Mouse (Mus musculus) limb, embryonic 14.5 days (tissue): ENCODE measurements at regions not wholly inside any gene's neighbourhood (a gene's known extent, or its start where the extent isn't known, plus 50 kb on each side); places are given as distances from the start of the nearest gene placed in this dataset.

ENCODE experiments used
- ATAC-seq: fragments of 200-750 bp; cut with Nextera tagmentation; 2 replicates; pipeline ENCODE4 v1.8.0; 2017; ENCODE audit warnings: low read depth, moderate number of reproducible peaks, moderate TSS enrichment; ENCODE audit not compliant: low FRiP score
- DNase-seq: peaks from one replicate; pipeline ENCODE4 v3.0.0-alpha.2; 2015; ENCODE audit warnings: low spot score
- H3K27ac ChIP-seq: fragments of 300-500 bp; sonication (generic); replicated peaks from 2 replicates; pipeline ENCODE4 v1.5.1; 2014; ENCODE audit warnings: low read depth, mild to moderate bottlenecking, low read length, moderate library complexity, mixed read lengths
- H3K27me3 ChIP-seq: fragments of 300-500 bp; sonication (generic); 2 replicates; pipeline ENCODE4 v1.6.1; 2014; ENCODE audit warnings: low read length, mixed read lengths; ENCODE audit not compliant: control insufficient read depth, insufficient read depth
- H3K36me3 ChIP-seq: fragments of 300-500 bp; sonication (generic); 2 replicates; pipeline ENCODE4 v1.6.1; 2014; ENCODE audit warnings: mild to moderate bottlenecking, low read length, moderate library complexity, mixed read lengths; ENCODE audit not compliant: control insufficient read depth, insufficient read depth
- H3K4me1 ChIP-seq: fragments of 300-500 bp; sonication (generic); 2 replicates; pipeline ENCODE4 v1.6.1; 2014; ENCODE audit warnings: antibody characterized with exemption, low read length, mixed read lengths; ENCODE audit not compliant: control insufficient read depth, insufficient read depth
- H3K4me2 ChIP-seq: fragments of 300-500 bp; sonication (generic); replicated peaks from 2 replicates; pipeline ENCODE4 v1.6.1; 2014; ENCODE audit warnings: low read depth, mild to moderate bottlenecking, low read length, moderate library complexity; ENCODE audit not compliant: severe bottlenecking
- H3K4me3 ChIP-seq: fragments of 300-500 bp; sonication (generic); replicated peaks from 2 replicates; pipeline ENCODE4 v1.5.1; 2014; ENCODE audit warnings: low read length
- H3K9ac ChIP-seq: fragments of 300-500 bp; sonication (generic); 2 replicates; pipeline ENCODE4 v1.6.1; 2014; ENCODE audit warnings: mild to moderate bottlenecking, low read depth, low read length, moderate library complexity; ENCODE audit not compliant: severe bottlenecking
- H3K9me3 ChIP-seq: fragments of 300-500 bp; sonication (generic); 2 replicates; pipeline ENCODE4 v1.6.1; 2016; ENCODE audit warnings: low read length; ENCODE audit not compliant: control insufficient read depth
- POLR2A ChIP-seq: fragments of 200-500 bp; IDR thresholded peaks from 2 replicates; pipeline ENCODE4 v1.8.0; 2012; ENCODE audit warnings: inconsistent platforms, mild to moderate bottlenecking, moderate library complexity, borderline replicate concordance; ENCODE audit not compliant: insufficient read depth, insufficient read length; ENCODE audit errors: extremely low read depth
- WGBS: fragments of 180-500 bp; shearing (Covaris S2); extraction: QIAGEN DNeasy Blood & Tissue Kit; methylation state at CpG from one replicate; pipeline ENCODE4 v1.1.7; 2014; 5-methylcytosine and 5-hydroxymethylcytosine counted together

DNA sequence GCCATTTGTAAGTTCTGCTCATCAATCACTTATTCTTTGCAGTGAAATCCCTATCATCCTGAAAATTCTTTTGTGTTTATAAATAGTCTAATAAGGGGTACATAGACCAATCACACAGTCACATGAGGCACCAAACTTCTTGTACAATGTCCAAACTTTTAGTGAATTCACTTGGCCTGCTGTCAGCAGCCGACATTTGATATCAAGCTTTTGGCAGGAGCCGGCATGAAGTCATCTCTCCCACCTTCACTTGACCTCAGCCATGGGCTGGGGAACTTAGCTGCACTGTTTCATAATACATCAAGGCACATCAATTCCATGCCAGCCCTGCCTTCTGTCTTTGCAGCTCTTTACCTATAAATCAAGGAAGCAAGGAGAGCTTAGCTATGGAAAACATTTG, 679.0 kb downstream of the Iqcm start:
- no peak for TF ChIP-seq POLR2A
- peak; percentile 53 for DNase-seq

DNA sequence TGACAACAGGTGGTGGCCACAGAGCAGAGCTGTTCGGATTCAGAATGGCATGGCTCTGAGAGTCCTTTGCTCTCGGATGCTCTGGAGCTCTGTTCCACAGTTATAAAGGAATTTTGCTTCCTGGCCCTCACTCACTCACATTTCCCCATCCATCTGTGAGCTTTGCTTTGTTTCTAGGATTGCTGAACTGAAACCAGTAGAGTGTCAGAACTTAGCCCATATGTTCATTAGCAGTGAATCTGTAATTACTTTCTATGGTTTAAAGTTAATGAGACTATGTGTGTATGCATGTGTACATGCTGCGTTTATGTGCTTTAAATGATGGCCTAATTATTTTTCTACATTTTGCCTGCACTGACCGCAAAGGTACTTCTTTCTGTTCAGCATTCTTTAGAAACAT, 688.7 kb downstream of the Iqcm start:
- Histone ChIP-seq H3K27ac (no peak overlapping the region), H3K27me3 (no peaks in the 10 kb centered on the region), H3K4me2 (no peak overlapping the region), H3K9me3 (no peaks in the 10 kb centered on the region), H3K4me3 (no peak overlapping the region), H3K36me3 (no peaks in the 10 kb centered on the region), H3K4me1 (no peaks in the 10 kb centered on the region), H3K9ac (no peak overlapping the region)
- no peak for TF ChIP-seq POLR2A
- WGBS = 55% methylated on average over 4 of the region's 4 CpGs
- no peak for DNase-seq
- ATAC-seq = no peak

More for the DNA sequence above, 679.0 kb downstream of the Iqcm start:
- ATAC-seq = no peak
- 58% methylated on average over 2 of the region's 2 CpGs for WGBS
- Histone ChIP-seq H3K9me3 (no peaks in the 10 kb centered on the region), H3K27ac (no peak overlapping the region), H3K9ac (no peak overlapping the region), H3K27me3 (no peaks in the 10 kb centered on the region), H3K4me2 (no peak overlapping the region), H3K4me3 (no peak overlapping the region), H3K36me3 (no peaks in the 10 kb centered on the region), H3K4me1 (no peaks in the 10 kb centered on the region)

DNA sequence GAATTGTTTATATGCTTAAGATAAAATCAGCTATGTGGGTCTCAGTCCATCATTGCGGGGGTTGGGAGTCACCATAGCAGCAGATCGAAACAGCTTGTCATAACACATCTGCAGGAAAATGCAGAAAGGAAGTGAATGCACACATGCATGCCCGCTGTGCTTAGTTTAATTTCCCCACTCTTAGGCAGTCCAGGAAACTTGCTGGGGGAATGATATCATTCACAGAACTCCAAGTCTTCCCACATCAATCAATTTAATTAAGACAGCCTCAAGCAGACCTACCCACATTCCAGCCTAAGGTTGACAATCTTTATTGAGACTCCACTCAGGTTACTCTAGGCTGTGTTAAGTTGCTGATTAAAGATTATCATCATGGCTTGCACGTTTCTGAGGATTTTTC, 700.2 kb downstream of the Iqcm start:
- H3K27me3 ChIP-seq = no peaks in the 10 kb centered on the region
- no peak overlapping the region for H3K9ac ChIP-seq
- ATAC-seq = no peak
- no peaks in the 10 kb centered on the region for H3K9me3 ChIP-seq
- WGBS = 46% methylated on average over 4 of the region's 4 CpGs
- no peak overlapping the region for H3K27ac ChIP-seq
- TF ChIP-seq POLR2A = no peak
- H3K4me2 ChIP-seq = no peak overlapping the region
- H3K4me1 ChIP-seq = no peaks in the 10 kb centered on the region
- no peaks in the 10 kb centered on the region for H3K36me3 ChIP-seq
- no peak for DNase-seq
- no peak overlapping the region for H3K4me3 ChIP-seq

DNA sequence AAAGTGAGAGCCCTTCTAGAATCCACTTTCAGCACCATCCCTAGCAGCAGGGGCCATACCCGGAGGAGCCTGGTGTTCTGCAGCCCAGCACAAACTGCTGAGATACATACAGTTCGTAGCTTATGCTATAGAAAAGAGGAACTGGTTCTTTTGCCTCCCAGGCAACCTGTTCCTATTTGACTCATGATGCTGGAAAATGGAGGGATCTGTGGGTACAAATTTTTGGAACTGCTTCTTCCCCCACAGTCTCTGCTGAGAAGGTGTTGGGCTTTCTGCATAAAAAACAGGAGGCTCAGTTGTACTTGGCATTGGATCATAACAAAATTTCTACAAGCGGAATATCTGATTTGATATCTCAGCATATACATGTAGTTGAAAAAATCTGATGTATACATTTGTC, 716.7 kb upstream of the Nr3c2 start:
- Histone ChIP-seq H3K4me2 (no peak overlapping the region), H3K9me3 (no peaks in the 10 kb centered on the region), H3K27me3 (no peaks in the 10 kb centered on the region), H3K4me1 (no peaks in the 10 kb centered on the region), H3K27ac (no peak overlapping the region), H3K9ac (no peak overlapping the region), H3K4me3 (no peak overlapping the region), H3K36me3 (no peaks in the 10 kb centered on the region)
- no peak for DNase-seq
- no peak for TF ChIP-seq POLR2A
- no peak for ATAC-seq
- 71% methylated on average over 3 of the region's 3 CpGs for WGBS

DNA sequence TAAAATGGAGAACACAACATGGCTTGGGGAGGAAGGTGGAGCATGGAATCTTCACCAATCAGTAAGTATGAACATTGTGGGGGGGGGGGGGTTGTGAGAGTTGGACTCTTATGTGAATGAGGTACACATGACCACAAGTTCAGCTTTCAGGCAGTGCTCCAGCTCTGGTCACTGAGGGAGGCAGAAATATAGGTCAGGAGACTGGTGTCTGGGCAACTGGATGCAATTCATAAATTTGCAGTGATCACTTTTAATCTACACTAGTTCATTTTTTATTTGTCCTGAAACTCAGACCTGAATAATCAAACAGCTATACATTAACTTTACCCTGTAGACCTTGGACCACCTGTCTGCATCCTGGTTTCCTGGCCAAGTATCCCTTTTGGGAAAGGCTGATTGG, 715.4 kb upstream of the Nr3c2 start:
- H3K4me2 ChIP-seq = no peak overlapping the region
- no peaks in the 10 kb centered on the region for H3K4me1 ChIP-seq
- ATAC-seq = peak; percentile 71
- no peaks in the 10 kb centered on the region for H3K36me3 ChIP-seq
- DNase-seq = peak; percentile 49
- no peaks in the 10 kb centered on the region for H3K9me3 ChIP-seq
- H3K4me3 ChIP-seq = no peak overlapping the region
- H3K9ac ChIP-seq = no peak overlapping the region
- TF ChIP-seq POLR2A = no peak
- no peaks in the 10 kb centered on the region for H3K27me3 ChIP-seq
- no peak overlapping the region for H3K27ac ChIP-seq

DNA sequence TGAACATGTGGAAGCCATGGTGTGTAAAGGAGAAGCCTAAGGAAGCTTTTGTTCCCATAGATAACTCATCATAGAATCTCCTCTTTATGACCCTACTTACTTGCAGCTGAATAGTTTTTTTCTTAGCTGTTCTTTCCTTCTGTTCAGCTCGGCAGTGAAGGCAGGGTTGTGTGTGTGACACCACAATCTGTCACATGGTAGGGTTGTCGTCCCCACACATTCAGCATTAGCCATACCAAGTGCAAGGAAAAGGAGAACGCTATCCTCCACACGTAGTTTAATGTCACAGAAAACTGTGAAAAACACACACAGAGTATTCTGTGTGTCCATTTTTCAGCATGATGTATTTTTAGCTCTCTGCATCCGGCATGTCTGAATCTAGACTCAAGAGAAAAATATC, 711.9 kb upstream of the Nr3c2 start:
- Histone ChIP-seq H3K9me3 (no peaks in the 10 kb centered on the region), H3K4me1 (no peaks in the 10 kb centered on the region), H3K27ac (no peak overlapping the region), H3K27me3 (no peaks in the 10 kb centered on the region), H3K4me3 (no peak overlapping the region), H3K9ac (no peak overlapping the region), H3K36me3 (no peaks in the 10 kb centered on the region), H3K4me2 (no peak overlapping the region)
- no peak for DNase-seq
- TF ChIP-seq POLR2A = no peak
- 91% methylated on average over 5 of the region's 5 CpGs for WGBS
- ATAC-seq = no peak
